Mouse (Mus musculus) megakaryocyte, embryonic 14.5 days (primary cell): ENCODE measurements around the gene Nt5dc1.

Source experiments
- FLI1 ChIP-seq: IDR thresholded peaks from 2 replicates; pipeline ENCODE4 v1.6.1; 2012; ENCODE audit warnings: low read length, inconsistent platforms, mixed read lengths
- GATA1 ChIP-seq: IDR thresholded peaks from 3 replicates; pipeline ENCODE4 v1.6.1; 2012; ENCODE audit warnings: mixed read lengths, low read length, inconsistent platforms, borderline replicate concordance

- no peak for TF ChIP-seq GATA1
- TF ChIP-seq FLI1, result no peak
These were observed 46.0 kb upstream of the Nt5dc1 start for GRCm38 (mm10) chr10:34464321-34464720.
